Mouse (Mus musculus) midbrain, embryonic 13.5 days (tissue): ENCODE measurements at regions not wholly inside any gene's neighbourhood (a gene's known extent, or its start where the extent isn't known, plus 50 kb on each side); places are given as distances from the start of the nearest gene placed in this dataset.

ENCODE experiments used
- ATAC-seq: fragments of 200-750 bp; cut with Nextera tagmentation; 2 replicates; pipeline ENCODE4 v1.8.0; 2017; ENCODE audit warnings: mild to moderate bottlenecking, moderate TSS enrichment, moderate library complexity
- H3K27ac ChIP-seq: fragments of 300-500 bp; sonication (generic); 2 replicates; pipeline ENCODE4 v1.5.1; 2015; ENCODE audit warnings: inconsistent platforms, mild to moderate bottlenecking, moderate library complexity
- H3K27me3 ChIP-seq: fragments of 300-500 bp; sonication (generic); 2 replicates; pipeline ENCODE4 v1.6.1; 2015; ENCODE audit warnings: mild to moderate bottlenecking, inconsistent platforms
- H3K36me3 ChIP-seq: fragments of 300-500 bp; sonication (generic); 2 replicates; pipeline ENCODE4 v1.6.1; 2015; ENCODE audit warnings: mild to moderate bottlenecking, inconsistent platforms
- H3K4me1 ChIP-seq: fragments of 300-500 bp; sonication (generic); replicated peaks from 2 replicates; pipeline ENCODE4 v1.6.1; 2015; ENCODE audit warnings: inconsistent platforms
- H3K4me2 ChIP-seq: fragments of 300-500 bp; sonication (generic); replicated peaks from 2 replicates; pipeline ENCODE4 v1.6.1; 2015; ENCODE audit warnings: moderate library complexity, mild to moderate bottlenecking, inconsistent platforms
- H3K4me3 ChIP-seq: fragments of 300-500 bp; sonication (generic); replicated peaks from 2 replicates; pipeline ENCODE4 v1.5.1; 2015; ENCODE audit warnings: mild to moderate bottlenecking, inconsistent platforms
- H3K9ac ChIP-seq: fragments of 300-500 bp; sonication (generic); replicated peaks from 2 replicates; pipeline ENCODE4 v1.6.1; 2015; ENCODE audit warnings: mild to moderate bottlenecking, inconsistent platforms
- H3K9me3 ChIP-seq: fragments of 300-500 bp; sonication (generic); 2 replicates; pipeline ENCODE4 v1.6.1; 2016; ENCODE audit warnings: mild to moderate bottlenecking, inconsistent platforms
- WGBS: fragments of 180-500 bp; shearing (Covaris S2); methylation state at CpG from one replicate; pipeline ENCODE4 v1.1.7; 2015; 5-methylcytosine and 5-hydroxymethylcytosine counted together

DNA sequence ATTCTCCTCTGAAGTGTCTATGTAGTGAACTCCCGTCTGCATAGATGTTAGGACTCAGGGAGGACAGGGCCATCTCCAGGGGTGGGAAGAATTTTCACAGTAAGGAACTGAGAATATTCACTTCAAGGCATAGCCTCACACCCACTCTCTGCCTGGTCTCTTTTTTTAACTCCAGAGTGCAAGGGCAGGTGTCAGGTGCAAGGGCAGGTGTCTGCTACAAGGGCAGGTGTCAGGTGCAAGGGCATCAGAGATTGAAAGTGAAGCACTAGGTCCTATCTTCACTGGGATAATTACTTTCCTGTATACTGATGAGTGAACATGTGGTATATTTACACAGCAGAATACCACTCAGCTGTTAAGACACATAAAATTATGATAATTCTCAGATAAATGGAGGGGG lies 216.1 kb downstream of the Gadd45g start:
- Histone ChIP-seq H3K4me2 (no peak overlapping the region), H3K36me3 (no peaks in the 10 kb centered on the region), H3K9me3 (no peaks in the 10 kb centered on the region), H3K4me1 (no peaks in the 10 kb centered on the region; the same call in 1 of the 2 replicates), H3K27me3 (no peaks in the 10 kb centered on the region), H3K9ac (no peak overlapping the region), H3K4me3 (no peak overlapping the region), H3K27ac (no peak overlapping the region)
- WGBS, result 81% methylated on average over 1 of the region's 1 CpGs
- ATAC-seq, result no peak

DNA sequence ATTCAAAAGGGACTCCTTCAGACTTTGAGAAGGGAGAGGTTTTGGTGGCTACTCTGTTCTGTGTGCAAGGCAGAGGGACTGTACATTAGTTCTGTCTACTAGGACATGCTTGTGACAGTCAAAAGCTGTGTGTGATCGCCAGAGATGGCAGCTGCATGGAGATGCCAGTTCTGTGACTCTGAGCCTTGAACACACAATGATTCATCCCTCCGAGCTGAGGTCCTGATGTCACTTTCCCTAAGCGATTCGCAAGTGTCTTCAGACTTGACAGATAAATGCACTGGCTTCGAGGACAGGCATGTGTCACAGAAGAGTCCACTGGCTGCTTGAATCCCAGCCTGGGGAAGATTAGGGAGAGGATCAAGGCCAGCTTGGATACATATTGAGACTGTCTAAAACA lies 218.8 kb downstream of the Gadd45g start:
- H3K36me3 ChIP-seq, result no peaks in the 10 kb centered on the region
- no peaks in the 10 kb centered on the region for H3K27me3 ChIP-seq
- ATAC-seq, result no peak
- H3K4me2 ChIP-seq, result no peak overlapping the region
- H3K4me3 ChIP-seq, result no peak overlapping the region
- no peak overlapping the region for H3K27ac ChIP-seq
- 87% methylated on average over 5 of the region's 5 CpGs for WGBS
- H3K9me3 ChIP-seq, result no peaks in the 10 kb centered on the region
- H3K4me1 ChIP-seq, result no peaks in the 10 kb centered on the region; the same call in 1 of the 2 replicates
- H3K9ac ChIP-seq, result no peak overlapping the region

DNA sequence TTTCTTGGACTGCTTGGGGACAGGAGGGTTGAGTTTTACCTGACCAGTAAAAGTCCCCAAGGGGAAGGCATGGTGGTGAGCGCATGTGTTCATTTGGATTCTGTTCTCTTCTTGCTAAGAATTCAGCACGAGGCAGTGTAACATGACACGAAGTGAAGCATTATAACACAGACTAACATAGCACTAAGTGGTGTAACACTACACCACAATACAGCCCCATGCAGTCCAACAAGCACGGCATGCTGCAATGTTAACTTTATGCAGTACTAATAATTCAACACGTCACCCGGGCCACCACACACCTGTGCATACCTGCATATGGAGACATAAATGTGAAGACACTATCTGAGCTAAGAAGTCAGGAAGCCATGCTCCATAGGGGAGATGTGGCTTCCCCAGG lies 219.2 kb downstream of the Gadd45g start:
- WGBS, result 92% methylated on average over 6 of the region's 6 CpGs
- no peak for ATAC-seq

DNA sequence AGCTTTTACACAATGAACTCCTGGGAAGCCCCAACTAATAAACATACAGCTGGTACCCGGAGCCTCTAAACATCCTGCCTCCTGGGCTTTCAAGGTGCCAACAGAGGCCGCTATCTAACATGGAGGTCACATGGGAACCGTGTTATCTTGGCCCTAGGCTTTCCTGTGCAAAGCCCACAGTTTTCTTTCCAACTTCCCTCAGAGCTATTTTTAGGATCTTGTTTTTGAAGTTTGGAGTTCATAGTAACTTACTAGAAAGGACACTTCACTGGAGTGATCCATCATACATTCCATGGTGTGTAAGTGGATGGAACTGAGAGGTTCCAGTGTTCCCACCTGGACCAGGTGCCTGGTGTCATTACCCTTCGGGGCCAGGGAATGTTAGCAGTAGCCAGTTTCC lies 220.6 kb downstream of the Gadd45g start:
- H3K9me3 ChIP-seq, result no peaks in the 10 kb centered on the region
- no peak overlapping the region for H3K4me2 ChIP-seq
- no peak overlapping the region for H3K27ac ChIP-seq
- no peaks in the 10 kb centered on the region for H3K36me3 ChIP-seq
- 72% methylated on average over 4 of the region's 4 CpGs for WGBS
- H3K4me3 ChIP-seq, result no peak overlapping the region
- no peak overlapping the region for H3K9ac ChIP-seq
- no peaks in the 10 kb centered on the region for H3K4me1 ChIP-seq
- H3K27me3 ChIP-seq, result no peaks in the 10 kb centered on the region
- ATAC-seq, result no peak

More for the DNA sequence above, 219.2 kb downstream of the Gadd45g start:
- Histone ChIP-seq H3K4me2 (no peak overlapping the region), H3K4me3 (no peak overlapping the region), H3K27me3 (no peaks in the 10 kb centered on the region), H3K9me3 (no peaks in the 10 kb centered on the region), H3K9ac (no peak overlapping the region), H3K36me3 (no peaks in the 10 kb centered on the region), H3K4me1 (no peaks in the 10 kb centered on the region), H3K27ac (no peak overlapping the region)

DNA sequence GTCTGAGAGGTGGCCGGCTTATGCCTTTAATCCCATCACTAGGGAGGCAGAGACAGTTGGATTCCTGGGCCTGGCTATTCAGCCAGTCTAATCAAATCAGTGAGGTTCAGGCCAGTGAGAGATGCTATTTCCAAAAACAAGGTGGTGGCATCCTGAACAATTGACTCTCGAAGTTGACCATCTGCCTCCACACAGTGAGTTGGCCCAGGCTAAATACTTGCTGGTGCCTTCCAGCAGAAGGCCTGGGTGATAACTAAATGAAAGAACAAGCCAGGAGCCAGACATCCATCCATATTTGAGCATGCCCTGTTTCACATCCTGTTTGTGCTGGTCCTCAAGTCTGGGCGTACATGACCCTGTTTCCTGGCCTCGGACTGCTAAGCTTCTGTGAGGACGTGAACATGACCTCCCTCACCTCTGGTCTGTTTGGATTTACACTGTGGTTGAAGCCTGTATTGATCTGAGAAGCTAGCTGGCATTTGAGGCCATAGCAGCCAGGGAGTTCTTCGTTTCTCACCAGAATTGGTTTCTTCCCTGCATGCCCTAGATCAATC lies 222.5 kb downstream of the Gadd45g start:
- Histone ChIP-seq H3K27me3 (no peaks in the 10 kb centered on the region), H3K9me3 (no peaks in the 10 kb centered on the region), H3K4me2 (no peak overlapping the region), H3K4me3 (no peak overlapping the region), H3K4me1 (no peaks in the 10 kb centered on the region), H3K36me3 (no peaks in the 10 kb centered on the region), H3K27ac (no peak overlapping the region), H3K9ac (no peak overlapping the region)
- WGBS, result 79% methylated on average over 6 of the region's 6 CpGs
- no peak for ATAC-seq

DNA sequence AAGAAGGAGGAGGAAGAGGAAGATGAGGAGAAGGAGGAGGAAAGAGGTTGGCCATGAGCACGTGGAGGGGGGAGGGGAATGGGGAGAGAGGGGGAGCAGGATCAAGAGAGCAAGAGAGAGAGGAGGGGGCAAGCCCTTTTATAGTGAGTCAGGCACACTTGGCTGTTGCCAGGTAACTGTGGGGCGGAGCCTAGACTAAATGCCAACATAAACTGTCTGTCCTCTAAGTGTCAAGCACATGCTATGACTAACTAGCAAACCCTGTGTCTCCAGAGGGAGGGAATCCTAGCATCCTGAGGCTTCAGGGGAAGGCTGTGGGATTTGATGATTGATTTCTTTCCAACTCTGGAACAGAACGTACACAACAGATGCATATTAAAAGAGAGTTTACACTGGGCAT lies 223.2 kb downstream of the Gadd45g start:
- 67% methylated on average over 3 of the region's 3 CpGs for WGBS

DNA sequence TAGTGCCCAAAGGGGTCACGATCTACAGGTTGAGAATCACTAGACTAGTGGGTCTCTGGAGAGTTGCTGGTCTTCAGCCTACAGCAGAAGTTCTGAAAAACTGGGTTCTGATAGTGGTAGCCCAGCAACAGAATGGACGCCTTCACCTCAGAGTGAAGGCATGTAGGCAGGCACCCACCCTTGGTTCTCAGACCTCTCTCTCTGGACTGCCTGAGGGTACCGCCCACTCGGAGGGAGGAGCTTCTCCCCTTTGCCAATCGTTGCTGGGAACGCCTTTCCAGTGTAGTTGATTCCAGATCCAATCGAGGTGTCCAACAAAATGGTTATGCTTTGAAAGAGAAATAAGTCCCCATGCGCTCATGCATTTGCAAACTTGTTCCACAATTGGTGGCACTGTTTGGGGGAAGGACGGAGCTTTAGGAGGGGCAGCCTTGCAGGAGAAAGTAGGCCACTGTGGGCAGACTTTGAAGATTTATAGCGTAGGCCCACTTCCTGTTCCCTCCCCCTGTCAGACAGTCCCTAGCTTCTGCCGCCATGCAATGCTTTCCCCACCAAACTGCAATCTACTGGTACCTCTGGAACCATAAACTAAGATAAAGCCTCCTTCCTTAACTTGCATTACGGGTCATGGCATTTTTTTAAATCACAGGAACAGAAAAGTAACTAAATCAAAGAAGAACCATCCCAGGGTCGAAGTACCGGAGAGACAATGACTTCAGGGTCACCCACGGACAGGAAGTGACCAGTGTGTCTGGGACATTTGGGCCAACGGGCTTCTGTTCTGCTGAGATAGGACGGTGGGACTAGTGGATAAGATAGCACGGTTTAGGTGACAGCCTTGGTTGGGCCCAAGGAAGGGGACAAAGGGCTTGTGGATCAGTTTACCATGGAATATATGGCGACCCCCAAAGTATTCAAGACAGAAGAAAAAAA lies 224.5 kb downstream of the Gadd45g start:
- ATAC-seq, result no peak
- Histone ChIP-seq H3K4me2 (no peak overlapping the region), H3K9ac (no peak overlapping the region), H3K27ac (no peak overlapping the region), H3K9me3 (no peaks in the 10 kb centered on the region), H3K4me3 (no peak overlapping the region), H3K27me3 (no peaks in the 10 kb centered on the region), H3K36me3 (no peaks in the 10 kb centered on the region), H3K4me1 (no peaks in the 10 kb centered on the region)
- 89% methylated on average over 19 of the region's 19 CpGs for WGBS

More for the DNA sequence above, 223.2 kb downstream of the Gadd45g start:
- Histone ChIP-seq H3K4me3 (no peak overlapping the region), H3K9me3 (no peaks in the 10 kb centered on the region), H3K36me3 (no peaks in the 10 kb centered on the region), H3K4me1 (no peaks in the 10 kb centered on the region), H3K27me3 (no peaks in the 10 kb centered on the region), H3K27ac (no peak overlapping the region), H3K9ac (no peak overlapping the region), H3K4me2 (no peak overlapping the region)
- no peak for ATAC-seq

DNA sequence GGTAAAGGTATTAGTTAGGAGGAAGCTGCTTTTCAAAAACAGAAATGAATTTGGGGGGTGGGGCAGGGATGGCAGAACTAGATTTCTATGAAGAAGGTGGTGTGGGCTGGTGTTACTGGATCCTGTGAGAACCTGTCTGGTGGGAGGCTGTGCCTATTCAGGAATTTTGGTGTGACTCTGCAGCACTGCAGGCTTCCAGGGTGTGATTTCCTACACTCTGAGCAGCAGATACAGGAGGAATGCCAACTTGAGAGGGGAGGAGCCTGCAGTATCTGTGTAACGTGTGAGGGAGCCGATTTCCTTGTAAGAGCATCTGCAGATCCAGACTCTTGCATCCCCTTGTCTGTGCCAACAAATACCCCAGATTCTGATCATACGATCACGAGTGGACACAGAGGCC lies 231.1 kb downstream of the Gadd45g start:
- H3K9ac ChIP-seq, result no peak overlapping the region
- ATAC-seq, result no peak
- WGBS, result 82% methylated on average over 4 of the region's 4 CpGs
- H3K4me3 ChIP-seq, result no peak overlapping the region
- no peaks in the 10 kb centered on the region for H3K27me3 ChIP-seq
- no peaks in the 10 kb centered on the region for H3K36me3 ChIP-seq
- H3K4me2 ChIP-seq, result no peak overlapping the region
- no peaks in the 10 kb centered on the region for H3K4me1 ChIP-seq
- no peak overlapping the region for H3K27ac ChIP-seq
- H3K9me3 ChIP-seq, result no peaks in the 10 kb centered on the region

DNA sequence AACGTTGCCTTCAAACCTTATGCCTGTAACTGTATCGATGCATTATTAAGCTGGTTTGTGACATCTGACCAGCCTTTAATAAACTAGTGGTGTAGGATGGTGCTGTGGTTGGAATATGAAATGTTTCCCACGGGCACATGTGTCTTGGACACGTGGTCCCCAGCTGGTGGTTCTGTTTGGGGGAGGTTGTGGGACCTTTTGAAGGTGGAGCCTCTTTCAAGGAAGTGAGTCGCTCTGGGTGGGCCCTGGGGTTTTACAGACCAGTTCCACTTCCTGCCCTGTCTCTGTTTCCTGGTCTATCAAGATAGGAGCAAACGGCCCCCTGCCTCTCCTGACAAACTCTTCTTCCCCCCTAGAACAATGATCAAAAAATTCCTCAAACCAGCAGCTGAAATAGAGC lies 232.1 kb downstream of the Gadd45g start:
- H3K27ac ChIP-seq, result no peak overlapping the region
- no peak overlapping the region for H3K4me3 ChIP-seq
- H3K9me3 ChIP-seq, result no peaks in the 10 kb centered on the region
- WGBS, result 85% methylated on average over 6 of the region's 6 CpGs
- H3K27me3 ChIP-seq, result no peaks in the 10 kb centered on the region
- no peaks in the 10 kb centered on the region for H3K4me1 ChIP-seq
- no peaks in the 10 kb centered on the region for H3K36me3 ChIP-seq
- H3K4me2 ChIP-seq, result no peak overlapping the region
- ATAC-seq, result no peak
- no peak overlapping the region for H3K9ac ChIP-seq

DNA sequence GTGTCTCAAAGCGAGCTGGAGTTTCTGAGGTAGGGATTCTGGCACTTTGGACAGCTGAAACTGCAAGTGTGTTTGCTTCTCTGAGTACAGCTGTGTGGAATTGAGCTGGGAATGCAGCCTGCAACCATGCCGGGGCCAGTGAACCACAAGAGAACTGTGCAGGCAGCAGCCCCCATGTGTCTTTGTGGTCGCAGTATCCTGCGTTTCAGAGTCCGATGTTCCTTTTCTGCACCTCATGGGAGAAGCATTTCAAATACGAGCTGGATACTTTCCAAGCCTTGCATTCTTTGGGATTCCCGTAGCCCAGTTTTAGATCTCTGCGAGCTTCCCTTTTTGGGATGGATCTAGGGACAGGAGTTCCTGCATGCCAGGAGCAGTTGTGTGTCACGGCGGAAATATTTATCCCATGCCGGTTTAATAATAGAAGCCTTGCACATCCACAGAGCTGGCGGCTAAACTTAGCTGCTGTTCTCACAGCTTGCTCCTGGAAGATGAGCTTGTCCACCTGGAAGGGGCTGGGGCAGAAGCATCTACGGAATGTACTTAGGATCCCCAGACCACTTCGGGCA lies 233.3 kb downstream of the Gadd45g start:
- Histone ChIP-seq H3K27ac (no peak overlapping the region), H3K9me3 (no peaks in the 10 kb centered on the region), H3K4me1 (no peaks in the 10 kb centered on the region), H3K9ac (no peak overlapping the region), H3K4me3 (no peak overlapping the region), H3K27me3 (no peaks in the 10 kb centered on the region), H3K36me3 (no peaks in the 10 kb centered on the region), H3K4me2 (no peak overlapping the region)
- 72% methylated on average over 14 of the region's 14 CpGs for WGBS
- ATAC-seq, result no peak

DNA sequence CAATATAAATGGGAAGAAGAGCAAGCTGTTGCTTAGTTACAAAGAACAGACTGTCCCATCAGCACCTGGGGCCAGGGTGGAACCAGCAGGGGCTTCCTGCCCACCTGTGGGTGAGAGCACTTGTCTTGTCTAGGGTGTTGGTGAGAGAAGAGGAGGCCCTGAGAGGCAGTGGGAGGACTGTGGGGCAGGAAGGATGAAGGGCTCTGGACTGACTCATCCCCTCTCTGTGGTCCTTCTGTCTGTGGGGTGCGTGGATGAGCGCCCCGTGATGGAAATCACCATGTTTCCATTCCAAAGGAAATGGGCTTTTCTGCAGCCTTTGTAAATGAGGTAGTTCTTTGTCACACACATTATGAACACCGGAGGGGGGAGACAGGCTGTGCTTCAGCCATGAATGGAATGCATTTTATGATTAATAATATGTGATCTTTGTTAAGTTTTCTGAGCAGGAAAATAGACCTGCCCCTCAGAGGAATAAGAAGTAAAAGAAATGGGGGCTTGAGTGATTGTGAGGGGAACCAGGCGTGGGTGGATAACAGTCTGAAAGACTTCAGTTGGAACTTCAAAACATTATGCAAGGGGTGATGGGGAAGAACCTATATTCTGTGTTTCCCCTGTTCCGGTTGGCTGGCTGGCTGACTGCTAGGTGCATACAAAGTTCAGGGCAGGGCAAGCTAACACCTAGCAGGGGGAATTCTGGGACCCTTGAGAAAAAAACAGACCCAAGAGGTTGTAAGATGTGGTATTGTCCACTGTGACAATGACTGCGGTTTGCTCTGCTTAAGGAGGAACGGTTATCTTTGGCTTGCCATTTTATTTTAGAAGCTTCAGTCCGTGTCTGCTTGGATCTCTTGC lies 237.3 kb downstream of the Gadd45g start:
- no peaks in the 10 kb centered on the region for H3K27me3 ChIP-seq
- H3K27ac ChIP-seq, result no peak overlapping the region
- H3K9ac ChIP-seq, result no peak overlapping the region
- ATAC-seq, result no peak
- no peaks in the 10 kb centered on the region for H3K9me3 ChIP-seq
- no peaks in the 10 kb centered on the region for H3K36me3 ChIP-seq
- no peak overlapping the region for H3K4me2 ChIP-seq
- peaks cover 4% of the 10 kb centered on the region for H3K4me1 ChIP-seq
- WGBS, result 66% methylated on average over 9 of the region's 9 CpGs
- H3K4me3 ChIP-seq, result no peak overlapping the region

DNA sequence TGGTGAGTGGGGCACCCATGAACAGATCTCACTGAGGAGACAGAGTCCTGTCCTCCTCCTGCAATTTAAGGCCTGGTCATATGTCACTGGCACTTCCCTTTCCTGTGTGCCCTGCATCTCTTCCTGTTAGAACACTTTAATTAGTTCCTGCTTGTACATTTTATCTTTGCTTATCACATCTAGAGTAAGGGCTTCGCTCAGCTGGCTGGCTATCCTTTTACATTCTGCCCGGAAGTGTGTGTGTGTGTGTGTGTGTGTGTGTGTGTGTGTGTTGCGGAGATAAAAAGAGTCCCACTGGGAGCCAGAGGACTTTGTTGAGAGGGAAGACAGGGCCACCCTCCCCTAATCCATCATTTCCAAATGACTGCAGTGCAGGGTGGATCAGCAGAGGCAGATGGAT lies 238.6 kb downstream of the Gadd45g start:
- 50% methylated on average over 3 of the region's 3 CpGs for WGBS
- no peak overlapping the region for H3K4me3 ChIP-seq

More for the DNA sequence above, 238.6 kb downstream of the Gadd45g start:
- no peak overlapping the region for H3K27ac ChIP-seq
- H3K4me2 ChIP-seq, result no peak overlapping the region
- H3K36me3 ChIP-seq, result no peaks in the 10 kb centered on the region
- peaks cover 4% of the 10 kb centered on the region for H3K4me1 ChIP-seq
- no peak overlapping the region for H3K9ac ChIP-seq
- H3K9me3 ChIP-seq, result no peaks in the 10 kb centered on the region
- no peaks in the 10 kb centered on the region for H3K27me3 ChIP-seq
- no peak for ATAC-seq
